Mouse (Mus musculus) embryonic facial prominence, embryonic 11.5 days (tissue): Measurements from ENCODE around the gene Mybpc2. TPM values are rescaled to one million over a fixed set of nuclear protein-coding genes. Genes with fewer than 3 reads are reported as not detected.
A peak's percentile ranks its signal among the peaks of the same experiment; 100 is the strongest.

Experiments used
- ATAC-seq: fragments of 200-750 bp; cut with Nextera tagmentation; replicated peaks from 2 replicates; pipeline ENCODE4 v1.8.0; 2017; ENCODE audit warnings: low read depth; ENCODE audit not compliant: insufficient number of reproducible peaks, low FRiP score, low TSS enrichment
- DNase-seq: peaks from one replicate; pipeline ENCODE4 v3.0.0-alpha.2; 2015; ENCODE audit warnings: low spot score
- H3K27ac ChIP-seq: fragments of 300-500 bp; sonication (generic); replicated peaks from 2 replicates; pipeline ENCODE4 v1.5.1; 2014; ENCODE audit warnings: mild to moderate bottlenecking, low read depth, low read length, control low read depth
- H3K27me3 ChIP-seq: fragments of 300-500 bp; sonication (generic); 2 replicates; pipeline ENCODE4 v1.6.1; 2014; ENCODE audit warnings: mild to moderate bottlenecking, low read length, moderate library complexity, mixed read lengths; ENCODE audit not compliant: control insufficient read depth, insufficient read depth
- H3K36me3 ChIP-seq: fragments of 300-500 bp; sonication (generic); replicated peaks from 2 replicates; pipeline ENCODE4 v1.6.1; 2014; ENCODE audit warnings: low read depth, mild to moderate bottlenecking, low read length, moderate library complexity, mixed read lengths; ENCODE audit not compliant: control insufficient read depth, insufficient read depth
- H3K4me1 ChIP-seq: fragments of 300-500 bp; sonication (generic); 2 replicates; pipeline ENCODE4 v1.6.1; 2014; ENCODE audit warnings: low read length, mixed read lengths; ENCODE audit not compliant: control insufficient read depth, insufficient read depth
- H3K4me2 ChIP-seq: fragments of 300-500 bp; sonication (generic); 2 replicates; pipeline ENCODE4 v1.6.1; 2014; ENCODE audit warnings: low read depth, mild to moderate bottlenecking, control low read depth, low read length, moderate library complexity
- H3K4me3 ChIP-seq: fragments of 300-500 bp; sonication (generic); 2 replicates; pipeline ENCODE4 v1.5.1; 2014; ENCODE audit warnings: low read depth, low read length, control low read depth
- H3K9ac ChIP-seq: fragments of 300-500 bp; sonication (generic); replicated peaks from 2 replicates; pipeline ENCODE4 v1.6.1; 2014; ENCODE audit warnings: mild to moderate bottlenecking, control low read depth, low read length
- H3K9me3 ChIP-seq: fragments of 300-500 bp; sonication (generic); replicated peaks from 2 replicates; pipeline ENCODE4 v1.6.1; 2016; ENCODE audit warnings: mild to moderate bottlenecking, low read length, inconsistent platforms, mixed read lengths; ENCODE audit not compliant: control insufficient read depth
- WGBS: fragments of 180-500 bp; shearing (Covaris S2); extraction: QIAGEN DNeasy Blood & Tissue Kit; methylation state at CpG from one replicate; pipeline ENCODE4 v1.1.7; 2014; 5-methylcytosine and 5-hydroxymethylcytosine counted together
- polyA plus RNA-seq: library from polyadenylated mRNA; unstranded; fragments of >200 nt; fragmentation: Nextera tagmentation; extraction: Ambion mirVana; gene quantifications from 2 replicates; pipeline ENCODE4 v1.2.1, GENCODE M21; 2014

The Mybpc2 gene
- polyA plus RNA-seq: 0.07 TPM in 1 of 2 replicates, not detected in the other

GRCm38 (mm10) chr7:44524502-44524901 lies at the start of gene Mybpc2:
Gene Mybpc2, minus strand, starts transcription at chr7:44524656.
- peaks cover 27% of the 10 kb centered on the region for H3K27me3 ChIP-seq
- no peaks in the 10 kb centered on the region for H3K36me3 ChIP-seq
- no peak for ATAC-seq
- no peak within 1 kb of the TSS for H3K4me2 ChIP-seq
- H3K27ac ChIP-seq: no peak within 1 kb of the TSS
- H3K4me1 ChIP-seq: peaks cover 2% of the 10 kb centered on the region; the same call in 1 of the 2 replicates
- no peak within 1 kb of the TSS for H3K4me3 ChIP-seq
- WGBS: 26% methylated on average over 12 of the region's 12 CpGs
- H3K9me3 ChIP-seq: no peaks in the 10 kb centered on the region
- peak within 1 kb of the TSS; percentile 25; the same call in 1 of the 2 replicates for H3K9ac ChIP-seq
- no peak for DNase-seq

GRCm38 (mm10) chr7:44572956-44573484 lies 48.6 kb upstream of the Mybpc2 start:
- Histone ChIP-seq H3K27me3 (no peaks in the 10 kb centered on the region), H3K36me3 (no peaks in the 10 kb centered on the region), H3K4me1 (no peaks in the 10 kb centered on the region), H3K4me3 (no peak overlapping the region), H3K27ac (no peak overlapping the region), H3K4me2 (no peak overlapping the region), H3K9me3 (no peaks in the 10 kb centered on the region), H3K9ac (no peak overlapping the region)
- DNase-seq (no peak), ATAC-seq (no peak)
- WGBS: 72% methylated on average over 5 of the region's 5 CpGs

- Histone ChIP-seq H3K27me3 (no peaks in the 10 kb centered on the region), H3K36me3 (no peaks in the 10 kb centered on the region), H3K4me1 (no peaks in the 10 kb centered on the region), H3K9me3 (no peaks in the 10 kb centered on the region), H3K4me2 (no peak within 1 kb of the TSS), H3K4me3 (no peak within 1 kb of the TSS), H3K27ac (no peak within 1 kb of the TSS), H3K9ac (no peak within 1 kb of the TSS)
- WGBS: 38% methylated on average over 7 of the region's 7 CpGs
- DNase-seq (no peak), ATAC-seq (no peak)
These were observed 47.8 kb upstream of the Mybpc2 start, which contains the start of gene Napsa for GRCm38 (mm10) chr7:44572213-44572701. Gene Napsa, plus strand, starts transcription at chr7:44572380.

- no peak overlapping the region for H3K9ac ChIP-seq
- H3K9me3 ChIP-seq: no peaks in the 10 kb centered on the region
- H3K4me1 ChIP-seq: no peaks in the 10 kb centered on the region
- H3K27me3 ChIP-seq: no peaks in the 10 kb centered on the region
- H3K27ac ChIP-seq: no peak overlapping the region
- WGBS: 32% methylated on average over 4 of the region's 4 CpGs
- no peak for DNase-seq
- H3K4me2 ChIP-seq: no peak overlapping the region
- H3K36me3 ChIP-seq: no peaks in the 10 kb centered on the region
- ATAC-seq: no peak
- H3K4me3 ChIP-seq: no peak overlapping the region
These were observed 47.4 kb upstream of the Mybpc2 start for GRCm38 (mm10) chr7:44571811-44572210.

- ATAC-seq: no peak
- no peak for DNase-seq
- H3K27me3 ChIP-seq: no peaks in the 10 kb centered on the region
These were observed 46.5 kb upstream of the Mybpc2 start for GRCm38 (mm10) chr7:44570989-44571388.

GRCm38 (mm10) chr7:44568803-44569202 lies 44.3 kb upstream of the Mybpc2 start:
- no peaks in the 10 kb centered on the region for H3K27me3 ChIP-seq
- H3K9ac ChIP-seq: no peak overlapping the region
- no peaks in the 10 kb centered on the region for H3K9me3 ChIP-seq
- no peak overlapping the region for H3K27ac ChIP-seq
- 77% methylated on average over 9 of the region's 9 CpGs for WGBS
- no peaks in the 10 kb centered on the region for H3K36me3 ChIP-seq
- DNase-seq (no peak), ATAC-seq (no peak)
- H3K4me3 ChIP-seq: no peak overlapping the region
- H3K4me2 ChIP-seq: no peak overlapping the region
- H3K4me1 ChIP-seq: no peaks in the 10 kb centered on the region

More at GRCm38 (mm10) chr7:44570989-44571388, 46.5 kb upstream of the Mybpc2 start:
- Histone ChIP-seq H3K4me3 (no peak overlapping the region), H3K4me1 (no peaks in the 10 kb centered on the region), H3K9me3 (no peaks in the 10 kb centered on the region), H3K4me2 (no peak overlapping the region), H3K9ac (no peak overlapping the region), H3K27ac (no peak overlapping the region), H3K36me3 (no peaks in the 10 kb centered on the region)
- whole genome bisulfite sequencing: 75% methylated on average over 6 of the region's 6 CpGs

- no peak for ATAC-seq
These were observed 41.0 kb upstream of the Mybpc2 start for GRCm38 (mm10) chr7:44565414-44565813.

GRCm38 (mm10) chr7:44564486-44564885 lies 40.0 kb upstream of the Mybpc2 start:
- 84% methylated on average over 10 of the region's 10 CpGs for WGBS
- ATAC-seq (no peak), DNase-seq (no peak)
- Histone ChIP-seq H3K9ac (no peak overlapping the region), H3K4me1 (no peaks in the 10 kb centered on the region), H3K9me3 (no peaks in the 10 kb centered on the region), H3K4me3 (no peak overlapping the region), H3K27ac (no peak overlapping the region), H3K36me3 (no peaks in the 10 kb centered on the region), H3K27me3 (no peaks in the 10 kb centered on the region), H3K4me2 (no peak overlapping the region)

More at GRCm38 (mm10) chr7:44565414-44565813, 41.0 kb upstream of the Mybpc2 start:
- Histone ChIP-seq H3K27ac (no peak overlapping the region), H3K4me1 (no peaks in the 10 kb centered on the region), H3K36me3 (no peaks in the 10 kb centered on the region), H3K4me3 (no peak overlapping the region), H3K9ac (no peak overlapping the region), H3K9me3 (no peaks in the 10 kb centered on the region), H3K4me2 (no peak overlapping the region), H3K27me3 (no peaks in the 10 kb centered on the region)
- DNase-seq: no peak
- WGBS: 62% methylated on average over 6 of the region's 6 CpGs
